8 mouse cellular contexts compared by ENCODE assay signal in the genomic region with DNA sequence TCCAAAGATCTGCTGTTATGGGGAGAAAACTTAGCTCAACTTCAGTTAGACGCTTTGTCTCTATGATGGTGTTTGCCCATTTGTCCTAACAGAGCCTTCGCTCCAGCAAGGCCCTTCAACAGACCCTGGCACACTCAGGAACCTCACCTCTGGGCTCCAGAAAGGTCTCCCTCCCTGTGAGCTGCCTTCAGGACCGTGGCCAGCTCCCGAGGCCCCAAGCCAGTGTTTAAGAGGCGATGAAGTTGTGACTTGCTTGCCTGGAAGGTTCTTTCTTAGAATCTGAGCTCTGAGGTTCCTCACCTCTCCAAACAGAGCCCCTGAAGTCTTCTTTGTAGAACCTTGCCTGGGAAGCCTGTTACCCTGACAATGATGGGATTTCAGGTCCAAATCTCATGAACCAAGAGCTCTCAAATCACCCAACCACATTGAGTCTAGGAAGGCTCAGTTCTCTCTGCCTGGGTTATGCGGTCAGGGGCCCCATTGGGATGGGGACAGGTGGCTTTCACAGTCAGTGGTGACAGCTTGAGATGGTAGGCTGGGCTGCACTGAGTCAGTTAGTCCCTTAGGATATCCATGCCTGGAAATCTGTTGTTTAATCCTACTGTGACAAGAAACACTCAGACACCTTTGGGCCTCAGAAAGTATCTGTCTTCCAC. TPM values are rescaled to one million over a fixed set of nuclear protein-coding genes. Genes with fewer than 3 reads are reported as not detected.
DNase-seq lines count a peak whose midpoint lies in the region; ATAC-seq lines count a peak whose summit lies in the region.

No protein-coding gene starts in this region.

- DNase-seq in cerebellum, adult 11 months = peak; percentile 20
- DNase-seq in cerebellum, postnatal 10 days = no peak
- peak; percentile 47 for DNase-seq in ovary, postnatal 36 days (ENCODE audit: low spot score)
- DNase-seq in ovary, adult 18-20 months (ENCODE audit: low spot score) = no peak
- peak; percentile 59 for DNase-seq in hindbrain, embryonic 11.5 days (ENCODE audit: low spot score)
- no peak for DNase-seq in layer of hippocampus, adult 11-12 months (ENCODE audit: low spot score)

- 0 out of 2 replicates have a peak overlapping the region, but pooled peaks have one; percentile 4 for H3K9ac ChIP-seq in hindbrain, embryonic 11.5 days (ENCODE audit: low read depth, low read length)
- H3K9ac ChIP-seq in neural tube, embryonic 12.5 days = no peak overlapping the region

- peaks cover 2% of the 10 kb centered on the region; the same call in 1 of the 2 replicates for H3K27me3 ChIP-seq in hindbrain, embryonic 11.5 days (ENCODE audit: control insufficient read depth, insufficient read depth, low read length)
- no peaks in the 10 kb centered on the region for H3K27me3 ChIP-seq in neural tube, embryonic 12.5 days (replicated peaks)

- peak overlapping the region; percentile 67; the same call in 1 of the 2 replicates for H3K27ac ChIP-seq in hindbrain, embryonic 11.5 days (ENCODE audit: low read depth, low read length)
- H3K27ac ChIP-seq in neural tube, embryonic 12.5 days = no peak overlapping the region

- H3K36me3 ChIP-seq in hindbrain, embryonic 11.5 days (ENCODE audit: control insufficient read depth, insufficient read depth, low read length) = no peaks in the 10 kb centered on the region
- H3K36me3 ChIP-seq in neural tube, embryonic 12.5 days = no peaks in the 10 kb centered on the region

- peaks cover 10% of the 10 kb centered on the region; the same call in 1 of the 2 replicates for H3K4me1 ChIP-seq in hindbrain, embryonic 11.5 days (replicated peaks; ENCODE audit: control insufficient read depth, insufficient read depth, low read length)
- H3K4me1 ChIP-seq in neural tube, embryonic 12.5 days = peaks cover 34% of the 10 kb centered on the region

- WGBS in hindbrain, embryonic 11.5 days = 43% methylated on average over 6 of the region's 6 CpGs
- WGBS in neural tube, embryonic 12.5 days = 46% methylated on average over 6 of the region's 6 CpGs

- H3K4me2 ChIP-seq in hindbrain, embryonic 11.5 days (replicated peaks; ENCODE audit: low read depth, low read length) = peak overlapping the region; percentile 74
- peak overlapping the region; percentile 84 for H3K4me2 ChIP-seq in neural tube, embryonic 12.5 days (replicated peaks)

- H3K4me3 ChIP-seq in hindbrain, embryonic 11.5 days (ENCODE audit: low read depth, low read length) = peak overlapping the region; percentile 79
- 0 out of 2 replicates have a peak overlapping the region, but pooled peaks have one; percentile 11 for H3K4me3 ChIP-seq in neural tube, embryonic 12.5 days

- no peak for ATAC-seq in hindbrain, embryonic 11.5 days (ENCODE audit: low FRiP score)
- ATAC-seq in neural tube, embryonic 12.5 days (ENCODE audit: low FRiP score, low read depth) = no peak
- no peak for ATAC-seq in activated CD4-positive, CD25-positive, alpha-beta regulatory T cell, adult 4 months

- H3K9me3 ChIP-seq in hindbrain, embryonic 11.5 days (ENCODE audit: control insufficient read depth, low read length) = no peaks in the 10 kb centered on the region
- no peaks in the 10 kb centered on the region for H3K9me3 ChIP-seq in neural tube, embryonic 12.5 days

RNA-seq across cellular contexts. Expression of gene Olfm1, which starts 2.3 kb away (rescaled TPM):
- polyA plus RNA-seq in hindbrain, embryonic 11.5 days (2014; fragmentation: Nextera tagmentation; extraction: Ambion mirVana) = 139 and 152 TPM in 2 replicates
- polyA plus RNA-seq in neural tube, embryonic 12.5 days (2016; fragmentation: Nextera tagmentation; extraction: Ambion mirVana) = 171 and 188 TPM in 2 replicates
- under 1 TPM in 1 of 2 experiments, not detected in 1; 0.17 TPM for polyA plus RNA-seq in activated CD4-positive, CD25-positive, alpha-beta regulatory T cell, adult 4 months (2017; shearing (Covaris generic))

Comparison
In these comparisons a context has a peak if more than half of its experiments do, and no peak if none do; other contexts are left out.
1. DNase-seq: peak in cerebellum, adult 11 months (single experiment), ovary, postnatal 36 days (single experiment) and hindbrain, embryonic 11.5 days (single experiment); none in cerebellum, postnatal 10 days (0 of 2), ovary, adult 18-20 months (single experiment) and layer of hippocampus, adult 11-12 months (single experiment).
2. RNA of gene Olfm1, which starts 2.3 kb away (polyA plus RNA-seq): 171 to 188 TPM in neural tube, embryonic 12.5 days and 139 to 152 TPM in hindbrain, embryonic 11.5 days; 0.17 TPM in activated CD4-positive, CD25-positive, alpha-beta regulatory T cell, adult 4 months; every median in the first group is over 100 times any median in the second.